Mouse (Mus musculus) midbrain, postnatal 0 days (tissue): Measurements from ENCODE around the gene Zc3h12b. TPM values are rescaled to one million over a fixed set of nuclear protein-coding genes. Genes with fewer than 3 reads are reported as not detected.

Experiments used
- ATAC-seq: fragments of 200-750 bp; cut with Nextera tagmentation; 2 replicates; pipeline ENCODE4 v1.8.0; 2017; ENCODE audit warnings: moderate number of reproducible peaks, mild to moderate bottlenecking, moderate TSS enrichment, moderate library complexity; ENCODE audit not compliant: low FRiP score
- DNase-seq: peaks from one replicate; pipeline ENCODE4 v3.0.0-alpha.2; 2015; ENCODE audit warnings: low spot score
- H3K27ac ChIP-seq: fragments of 300-500 bp; sonication (generic); 2 replicates; pipeline ENCODE4 v1.5.1; 2014; ENCODE audit warnings: low read depth, mild to moderate bottlenecking, low read length, mixed read lengths
- H3K27me3 ChIP-seq: fragments of 300-500 bp; sonication (generic); 2 replicates; pipeline ENCODE4 v1.6.1; 2014; ENCODE audit warnings: low read length, control low read depth, mixed read lengths; ENCODE audit not compliant: insufficient read depth
- H3K36me3 ChIP-seq: fragments of 300-500 bp; sonication (generic); 2 replicates; pipeline ENCODE4 v1.6.1; 2014; ENCODE audit warnings: low read length, control low read depth, mixed read lengths; ENCODE audit not compliant: insufficient read depth
- H3K4me1 ChIP-seq: fragments of 300-500 bp; sonication (generic); 2 replicates; pipeline ENCODE4 v1.6.1; 2014; ENCODE audit warnings: mild to moderate bottlenecking, control low read depth, antibody characterized with exemption, low read length, mixed read lengths; ENCODE audit not compliant: insufficient read depth
- H3K4me2 ChIP-seq: fragments of 300-500 bp; sonication (generic); 2 replicates; pipeline ENCODE4 v1.6.1; 2014; ENCODE audit warnings: low read depth, mild to moderate bottlenecking, low read length, mixed read lengths; ENCODE audit not compliant: poor library complexity, severe bottlenecking
- H3K4me3 ChIP-seq: fragments of 300-500 bp; sonication (generic); 2 replicates; pipeline ENCODE4 v1.5.1; 2014; ENCODE audit warnings: low read depth, mild to moderate bottlenecking, low read length, moderate library complexity
- H3K9ac ChIP-seq: fragments of 300-500 bp; sonication (generic); replicated peaks from 2 replicates; pipeline ENCODE4 v1.6.1; 2014; ENCODE audit warnings: mild to moderate bottlenecking, low read length, moderate library complexity, mixed read lengths; ENCODE audit not compliant: poor library complexity, severe bottlenecking
- H3K9me3 ChIP-seq: fragments of 300-500 bp; sonication (generic); 2 replicates; pipeline ENCODE4 v1.6.1; 2016; ENCODE audit warnings: low read length, control low read depth
- CTCF ChIP-seq: IDR thresholded peaks from 2 replicates; pipeline ENCODE4 v1.5.1; 2016; ENCODE audit warnings: antibody characterized with exemption, mild to moderate bottlenecking
- WGBS: fragments of 180-500 bp; shearing (Covaris S2); extraction: QIAGEN DNeasy Blood & Tissue Kit; methylation state at CpG from one replicate; pipeline ENCODE4 v1.1.7; 2014; 5-methylcytosine and 5-hydroxymethylcytosine counted together
- polyA plus RNA-seq: library from polyadenylated mRNA; unstranded; fragments of >200 nt; fragmentation: Nextera tagmentation; extraction: Ambion mirVana; gene quantifications from 2 replicates; pipeline ENCODE4 v1.2.1, GENCODE M21; 2015
- total RNA-seq: library from RNA; depleted of rRNA; stranded (reverse); fragments of >200 nt; gene quantifications from 2 replicates; pipeline ENCODE4 v1.2.3, GENCODE M21; 2014; rRNA removed

Zc3h12b gene
- total RNA-seq: 10.4 and 12.7 TPM in 2 replicates
- 4.0 TPM in 2 replicates for polyA plus RNA-seq

GRCm38 (mm10) chrX:95711227-95712111, at the start of gene Zc3h12b:
Zc3h12b (plus strand) TSS chrX:95711678.
- H3K9me3 ChIP-seq: no peaks in the 10 kb centered on the region
- DNase-seq (peak; percentile 86), ATAC-seq (peak; percentile 98)
- peak within 1 kb of the TSS; percentile 46 for H3K9ac ChIP-seq
- H3K4me3 ChIP-seq: peak within 1 kb of the TSS; percentile 48
- 24% methylated on average over 38 of the region's 46 CpGs for WGBS
- no peaks in the 10 kb centered on the region for H3K4me1 ChIP-seq
- H3K27ac ChIP-seq: peak within 1 kb of the TSS; percentile 57
- peak within 1 kb of the TSS; percentile 52 for H3K4me2 ChIP-seq
- no peaks in the 10 kb centered on the region for H3K36me3 ChIP-seq
- H3K27me3 ChIP-seq: no peaks in the 10 kb centered on the region
- TF ChIP-seq CTCF: peak; percentile 52

- H3K27ac ChIP-seq: no peak overlapping the region
- ATAC-seq (no peak), DNase-seq (no peak)
- no peak overlapping the region for H3K4me2 ChIP-seq
- H3K4me3 ChIP-seq: no peak overlapping the region
- 89% methylated on average over 1 of the region's 1 CpGs for WGBS
- H3K27me3 ChIP-seq: no peaks in the 10 kb centered on the region
- H3K9ac ChIP-seq: no peak overlapping the region
- no peak for TF ChIP-seq CTCF
- H3K4me1 ChIP-seq: no peaks in the 10 kb centered on the region
- no peaks in the 10 kb centered on the region for H3K9me3 ChIP-seq
- H3K36me3 ChIP-seq: no peaks in the 10 kb centered on the region
These were observed 29.3 kb upstream of the Zc3h12b start for GRCm38 (mm10) chrX:95682206-95682605.

DNA sequence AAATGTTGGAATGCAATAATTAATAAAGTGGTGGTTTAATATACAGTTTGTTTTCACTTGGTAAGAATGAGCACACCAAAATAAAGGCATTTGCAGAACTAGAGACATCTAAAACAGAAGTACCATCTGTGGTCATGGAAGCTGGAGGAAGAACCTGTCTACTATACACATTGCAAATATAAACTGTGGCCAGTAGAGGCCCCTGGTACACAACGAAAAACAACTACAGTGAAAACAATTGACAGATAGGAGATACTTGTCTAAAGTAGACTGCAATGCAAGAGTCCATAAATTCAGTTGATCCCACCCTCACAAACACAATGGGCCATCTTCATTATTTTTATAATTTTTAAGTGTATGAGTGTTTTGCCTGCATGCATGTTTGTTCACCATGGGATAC, 24.4 kb upstream of the Zc3h12b start:
- no peak overlapping the region for H3K4me3 ChIP-seq
- no peak overlapping the region for H3K27ac ChIP-seq
- H3K27me3 ChIP-seq: no peaks in the 10 kb centered on the region
- no peak overlapping the region for H3K4me2 ChIP-seq
- peak; percentile 37 for DNase-seq
- no peak overlapping the region for H3K9ac ChIP-seq
- 42% methylated on average over 1 of the region's 1 CpGs for WGBS
- ATAC-seq: no peak
- no peaks in the 10 kb centered on the region for H3K36me3 ChIP-seq
- no peaks in the 10 kb centered on the region for H3K4me1 ChIP-seq
- no peaks in the 10 kb centered on the region for H3K9me3 ChIP-seq
- TF ChIP-seq CTCF: peak; percentile 56

- WGBS: 41% methylated on average over 2 of the region's 2 CpGs
- H3K4me3 ChIP-seq: no peak overlapping the region
- no peak overlapping the region for H3K9ac ChIP-seq
- no peaks in the 10 kb centered on the region for H3K36me3 ChIP-seq
- no peak overlapping the region for H3K4me2 ChIP-seq
- no peaks in the 10 kb centered on the region for H3K27me3 ChIP-seq
- no peak overlapping the region for H3K27ac ChIP-seq
- peak; percentile 45 for TF ChIP-seq CTCF
- no peaks in the 10 kb centered on the region for H3K9me3 ChIP-seq
- no peak for ATAC-seq
- H3K4me1 ChIP-seq: no peaks in the 10 kb centered on the region
- DNase-seq: no peak
These were observed 26.8 kb downstream of the Zc3h12b start for GRCm38 (mm10) chrX:95738253-95738652.

GRCm38 (mm10) chrX:95795881-95796280, 84.4 kb downstream of the Zc3h12b start:
- no peak overlapping the region for H3K4me3 ChIP-seq
- no peaks in the 10 kb centered on the region for H3K9me3 ChIP-seq
- H3K4me1 ChIP-seq: no peaks in the 10 kb centered on the region
- no peaks in the 10 kb centered on the region for H3K27me3 ChIP-seq
- no peaks in the 10 kb centered on the region for H3K36me3 ChIP-seq
- H3K9ac ChIP-seq: no peak overlapping the region
- no peak for TF ChIP-seq CTCF
- ATAC-seq: no peak
- DNase-seq: no peak
- H3K27ac ChIP-seq: no peak overlapping the region
- 84% methylated on average over 3 of the region's 3 CpGs for WGBS
- H3K4me2 ChIP-seq: no peak overlapping the region

- no peak for ATAC-seq
- Histone ChIP-seq H3K4me3 (no peak overlapping the region), H3K9me3 (no peaks in the 10 kb centered on the region), H3K27me3 (no peaks in the 10 kb centered on the region), H3K4me2 (no peak overlapping the region), H3K27ac (no peak overlapping the region), H3K4me1 (no peaks in the 10 kb centered on the region), H3K9ac (no peak overlapping the region), H3K36me3 (no peaks in the 10 kb centered on the region)
- 91% methylated on average over 1 of the region's 1 CpGs for WGBS
- DNase-seq: no peak
- TF ChIP-seq CTCF: no peak
These were observed 90.3 kb downstream of the Zc3h12b start for GRCm38 (mm10) chrX:95801790-95802189.
